Mouse (Mus musculus): ENCODE data around the gene Lmod2. TPM values are rescaled to one million over a fixed set of nuclear protein-coding genes. Genes with fewer than 3 reads are reported as not detected.

Gene Lmod2
- polyA plus RNA-seq, 1 experiment from 2014 or later, result 0.09 TPM

GRCm38 (mm10) chr6:24573319-24573718 lies 24.2 kb upstream of the Lmod2 start:
- no peak overlapping the region for H3K4me3 ChIP-seq (replicated peaks)
- H3K27me3 ChIP-seq, result no peaks in the 10 kb centered on the region
- no peak for ATAC-seq (ENCODE audit: low read depth)
- no peaks in the 10 kb centered on the region for H3K4me1 ChIP-seq (replicated peaks)
- no peak overlapping the region for H3K9ac ChIP-seq
- no peak for DNase-seq
- H3K36me3 ChIP-seq, result no peaks in the 10 kb centered on the region
- no peak overlapping the region for H3K27ac ChIP-seq
- no peak overlapping the region for H3K4me2 ChIP-seq
- no peaks in the 10 kb centered on the region for H3K9me3 ChIP-seq (replicated peaks)

- ATAC-seq (ENCODE audit: low read depth) (no peak), DNase-seq (no peak)
- Histone ChIP-seq H3K27me3 (no peaks in the 10 kb centered on the region), H3K36me3 (no peaks in the 10 kb centered on the region), H3K9ac (no peak overlapping the region), H3K9me3 (replicated peaks) (no peaks in the 10 kb centered on the region), H3K4me3 (replicated peaks) (no peak overlapping the region), H3K4me2 (no peak overlapping the region), H3K27ac (no peak overlapping the region), H3K4me1 (replicated peaks) (no peaks in the 10 kb centered on the region)
- 66% methylated on average over 3 of the region's 3 CpGs for WGBS (ENCODE audit: insufficient replicate concordance)
These were observed 14.1 kb upstream of the Lmod2 start for GRCm38 (mm10) chr6:24583456-24583855.

- Histone ChIP-seq H3K27me3 (no peaks in the 10 kb centered on the region), H3K9me3 (replicated peaks) (no peaks in the 10 kb centered on the region), H3K4me3 (replicated peaks) (no peak overlapping the region), H3K27ac (no peak overlapping the region), H3K4me2 (no peak overlapping the region), H3K4me1 (replicated peaks) (no peaks in the 10 kb centered on the region), H3K36me3 (no peaks in the 10 kb centered on the region), H3K9ac (no peak overlapping the region)
- whole genome bisulfite sequencing (ENCODE audit: insufficient replicate concordance), result 55% methylated on average over 10 of the region's 10 CpGs
- DNase-seq, result no peak
- no peak for ATAC-seq (ENCODE audit: low read depth)
These were observed 11.9 kb upstream of the Lmod2 start for GRCm38 (mm10) chr6:24585431-24586310.

GRCm38 (mm10) chr6:24586885-24587284 lies 10.7 kb upstream of the Lmod2 start:
- Histone ChIP-seq H3K4me1 (replicated peaks) (no peaks in the 10 kb centered on the region), H3K4me2 (no peak overlapping the region), H3K27ac (no peak overlapping the region), H3K36me3 (no peaks in the 10 kb centered on the region), H3K9ac (no peak overlapping the region), H3K27me3 (no peaks in the 10 kb centered on the region), H3K9me3 (replicated peaks) (no peaks in the 10 kb centered on the region), H3K4me3 (replicated peaks) (no peak overlapping the region)
- ATAC-seq (ENCODE audit: low read depth), result no peak
- WGBS (ENCODE audit: insufficient replicate concordance), result 39% methylated on average over 3 of the region's 3 CpGs
- no peak for DNase-seq

GRCm38 (mm10) chr6:24590282-24590681 lies 7.3 kb upstream of the Lmod2 start:
- H3K9me3 ChIP-seq (replicated peaks), result no peaks in the 10 kb centered on the region
- no peaks in the 10 kb centered on the region for H3K27me3 ChIP-seq
- H3K4me1 ChIP-seq (replicated peaks), result no peaks in the 10 kb centered on the region
- 68% methylated on average over 5 of the region's 5 CpGs for WGBS (ENCODE audit: insufficient replicate concordance)
- DNase-seq (no peak), ATAC-seq (ENCODE audit: low read depth) (no peak)
- H3K36me3 ChIP-seq, result no peaks in the 10 kb centered on the region
- H3K4me3 ChIP-seq (replicated peaks), result no peak overlapping the region
- H3K9ac ChIP-seq, result no peak overlapping the region
- H3K4me2 ChIP-seq, result no peak overlapping the region
- H3K27ac ChIP-seq, result no peak overlapping the region

GRCm38 (mm10) chr6:24591525-24592218 lies 5.9 kb upstream of the Lmod2 start:
- Histone ChIP-seq H3K4me2 (no peak overlapping the region), H3K9ac (no peak overlapping the region), H3K4me1 (replicated peaks) (no peaks in the 10 kb centered on the region), H3K27me3 (no peaks in the 10 kb centered on the region), H3K36me3 (no peaks in the 10 kb centered on the region), H3K9me3 (replicated peaks) (no peaks in the 10 kb centered on the region), H3K4me3 (replicated peaks) (no peak overlapping the region), H3K27ac (no peak overlapping the region)
- ATAC-seq (ENCODE audit: low read depth) (no peak), DNase-seq (no peak)
- WGBS (ENCODE audit: insufficient replicate concordance), result 47% methylated on average over 10 of the region's 10 CpGs

GRCm38 (mm10) chr6:24599179-24599578 lies 1.6 kb downstream of the Lmod2 start:
- no peak overlapping the region for H3K4me2 ChIP-seq
- no peaks in the 10 kb centered on the region for H3K9me3 ChIP-seq (replicated peaks)
- 65% methylated on average over 6 of the region's 6 CpGs for WGBS (ENCODE audit: insufficient replicate concordance)
- no peaks in the 10 kb centered on the region for H3K36me3 ChIP-seq
- no peak for ATAC-seq (ENCODE audit: low read depth)
- DNase-seq, result no peak
- no peak overlapping the region for H3K27ac ChIP-seq
- no peak overlapping the region for H3K4me3 ChIP-seq (replicated peaks)
- no peak overlapping the region for H3K9ac ChIP-seq
- no peaks in the 10 kb centered on the region for H3K27me3 ChIP-seq
- no peaks in the 10 kb centered on the region for H3K4me1 ChIP-seq (replicated peaks)

- ATAC-seq (ENCODE audit: low read depth) (no peak), DNase-seq (no peak)
- Histone ChIP-seq H3K9ac (no peak overlapping the region), H3K36me3 (no peaks in the 10 kb centered on the region), H3K4me1 (replicated peaks) (no peaks in the 10 kb centered on the region), H3K4me2 (no peak overlapping the region), H3K4me3 (replicated peaks) (no peak overlapping the region), H3K27ac (no peak overlapping the region), H3K9me3 (replicated peaks) (no peaks in the 10 kb centered on the region), H3K27me3 (no peaks in the 10 kb centered on the region)
- WGBS (ENCODE audit: insufficient replicate concordance), result 76% methylated on average over 5 of the region's 5 CpGs
These were observed 2.1 kb downstream of the Lmod2 start for GRCm38 (mm10) chr6:24599639-24600038.

GRCm38 (mm10) chr6:24600134-24600533 lies 2.6 kb downstream of the Lmod2 start:
- Histone ChIP-seq H3K9ac (no peak overlapping the region), H3K4me1 (replicated peaks) (no peaks in the 10 kb centered on the region), H3K4me3 (replicated peaks) (no peak overlapping the region), H3K36me3 (no peaks in the 10 kb centered on the region), H3K27me3 (no peaks in the 10 kb centered on the region), H3K4me2 (no peak overlapping the region), H3K27ac (no peak overlapping the region), H3K9me3 (replicated peaks) (no peaks in the 10 kb centered on the region)
- DNase-seq, result no peak
- 53% methylated on average over 6 of the region's 6 CpGs for WGBS (ENCODE audit: insufficient replicate concordance)
- ATAC-seq (ENCODE audit: low read depth), result no peak

- DNase-seq, result no peak
- Histone ChIP-seq H3K9ac (no peak overlapping the region), H3K36me3 (no peaks in the 10 kb centered on the region), H3K4me3 (replicated peaks) (no peak overlapping the region), H3K4me2 (no peak overlapping the region), H3K27ac (no peak overlapping the region), H3K27me3 (no peaks in the 10 kb centered on the region), H3K9me3 (replicated peaks) (no peaks in the 10 kb centered on the region), H3K4me1 (replicated peaks) (no peaks in the 10 kb centered on the region)
- ATAC-seq (ENCODE audit: low read depth), result no peak
- WGBS (ENCODE audit: insufficient replicate concordance), result 60% methylated on average over 4 of the region's 4 CpGs
These were observed 3.2 kb downstream of the Lmod2 start for GRCm38 (mm10) chr6:24600726-24601125.

GRCm38 (mm10) chr6:24601668-24602067 lies 4.1 kb downstream of the Lmod2 start:
- no peak overlapping the region for H3K9ac ChIP-seq
- no peak overlapping the region for H3K27ac ChIP-seq
- WGBS (ENCODE audit: insufficient replicate concordance), result 58% methylated on average over 1 of the region's 1 CpGs
- DNase-seq, result no peak
- no peak for ATAC-seq (ENCODE audit: low read depth)
- no peaks in the 10 kb centered on the region for H3K9me3 ChIP-seq (replicated peaks)
- no peaks in the 10 kb centered on the region for H3K27me3 ChIP-seq
- no peaks in the 10 kb centered on the region for H3K36me3 ChIP-seq
- H3K4me2 ChIP-seq, result no peak overlapping the region
- no peak overlapping the region for H3K4me3 ChIP-seq (replicated peaks)
- no peaks in the 10 kb centered on the region for H3K4me1 ChIP-seq (replicated peaks)

GRCm38 (mm10) chr6:24602351-24602750 lies 4.8 kb downstream of the Lmod2 start:
- DNase-seq (no peak), ATAC-seq (ENCODE audit: low read depth) (no peak)
- H3K27ac ChIP-seq, result no peak overlapping the region
- no peaks in the 10 kb centered on the region for H3K4me1 ChIP-seq (replicated peaks)
- no peak overlapping the region for H3K9ac ChIP-seq
- H3K9me3 ChIP-seq (replicated peaks), result no peaks in the 10 kb centered on the region
- H3K4me3 ChIP-seq (replicated peaks), result no peak overlapping the region
- no peak overlapping the region for H3K4me2 ChIP-seq
- no peaks in the 10 kb centered on the region for H3K27me3 ChIP-seq
- WGBS (ENCODE audit: insufficient replicate concordance), result 54% methylated on average over 3 of the region's 3 CpGs
- no peaks in the 10 kb centered on the region for H3K36me3 ChIP-seq
